Mouse (Mus musculus): ENCODE data around the gene Glis3.

GRCm38 (mm10) chr19:28525331-28525730 lies 154.5 kb downstream of the Glis3 start:
- no peak for TF ChIP-seq EP300 (IDR thresholded peaks at IDR 0.05; ENCODE audit: low read depth)
- TF ChIP-seq CTCF (IDR thresholded peaks at IDR 0.05; ENCODE audit: low read depth) = no peak
